Mouse (Mus musculus) ZHBTc4 (cell line): ENCODE results near the gene Lysmd1.

ENCODE experiments used
- DNase-seq: peaks from one replicate; pipeline ENCODE4 v3.0.0-alpha.2; 2011; ENCODE audit warnings: low read depth, low spot score

Lysmd1 gene

GRCm38 (mm10) chr3:95136336-95136735 lies 2.4 kb downstream of the Lysmd1 start:
- no peak for DNase-seq

GRCm38 (mm10) chr3:95139586-95140288 lies 5.8 kb downstream of the Lysmd1 start:
- peak; percentile 80 for DNase-seq

GRCm38 (mm10) chr3:95140289-95140595 lies 6.4 kb downstream of the Lysmd1 start:
- peak; percentile 79 for DNase-seq

- no peak for DNase-seq
These were observed 6.9 kb downstream of the Lysmd1 start for GRCm38 (mm10) chr3:95140795-95141194.

GRCm38 (mm10) chr3:95141474-95141873 lies 7.6 kb downstream of the Lysmd1 start:
- no peak for DNase-seq

GRCm38 (mm10) chr3:95141952-95142616 lies 8.2 kb downstream of the Lysmd1 start, which contains the start of gene Tnfaip8l2:
TSS of gene Tnfaip8l2 (minus strand) at chr3:95142360.
- no peak for DNase-seq

- DNase-seq, result peak; percentile 86
These were observed 8.7 kb downstream of the Lysmd1 start for GRCm38 (mm10) chr3:95142617-95143011.

- no peak for DNase-seq
These were observed 14.0 kb downstream of the Lysmd1 start for GRCm38 (mm10) chr3:95147924-95148323.

- peak; percentile 83 for DNase-seq
These were observed 20.0 kb downstream of the Lysmd1 start for GRCm38 (mm10) chr3:95153874-95154273.

GRCm38 (mm10) chr3:95159511-95159986 lies 25.7 kb downstream of the Lysmd1 start:
- DNase-seq, result no peak

GRCm38 (mm10) chr3:95159987-95160963 lies 26.4 kb downstream of the Lysmd1 start, which contains the start of gene Sema6c:
TSS of gene Sema6c (plus strand) at chr3:95160457.
- peak; percentile 96 for DNase-seq

GRCm38 (mm10) chr3:95161041-95161551 lies 27.2 kb downstream of the Lysmd1 start:
- DNase-seq, result peak; percentile 37

GRCm38 (mm10) chr3:95161618-95162344 lies 27.9 kb downstream of the Lysmd1 start:
- peak; percentile 74 for DNase-seq

GRCm38 (mm10) chr3:95162345-95162628 lies 28.4 kb downstream of the Lysmd1 start:
- DNase-seq, result no peak

- DNase-seq, result peak; percentile 78
These were observed 29.7 kb downstream of the Lysmd1 start for GRCm38 (mm10) chr3:95163419-95164255.

GRCm38 (mm10) chr3:95164256-95164550 lies 30.3 kb downstream of the Lysmd1 start:
- no peak for DNase-seq

- no peak for DNase-seq
These were observed 31.0 kb downstream of the Lysmd1 start for GRCm38 (mm10) chr3:95164840-95165239.

GRCm38 (mm10) chr3:95169996-95170395 lies 36.1 kb downstream of the Lysmd1 start:
- no peak for DNase-seq

- no peak for DNase-seq
These were observed 37.2 kb downstream of the Lysmd1 start for GRCm38 (mm10) chr3:95171105-95171504.

- DNase-seq, result peak; percentile 56
These were observed 38.8 kb downstream of the Lysmd1 start for GRCm38 (mm10) chr3:95172526-95173255.
